Mouse (Mus musculus) intestine, postnatal 0 days (tissue): ENCODE measurements around the gene Srm. TPM values are rescaled to one million over a fixed set of nuclear protein-coding genes. Genes with fewer than 3 reads are reported as not detected.
A peak's percentile ranks its signal among the peaks of the same experiment; 100 is the strongest.

ENCODE experiments used
- ATAC-seq: fragments of 200-750 bp; cut with Nextera tagmentation; 2 replicates; pipeline ENCODE4 v1.8.0; 2017; ENCODE audit warnings: mild to moderate bottlenecking, moderate TSS enrichment, moderate library complexity
- H3K27ac ChIP-seq: fragments of 300-500 bp; sonication (generic); 2 replicates; pipeline ENCODE4 v1.5.1; 2014; ENCODE audit warnings: mild to moderate bottlenecking, low read depth, low read length, moderate library complexity
- H3K27me3 ChIP-seq: fragments of 300-500 bp; sonication (generic); replicated peaks from 2 replicates; pipeline ENCODE4 v1.6.1; 2014; ENCODE audit warnings: low read length, mixed read lengths; ENCODE audit not compliant: control insufficient read depth, insufficient read depth
- H3K36me3 ChIP-seq: fragments of 300-500 bp; sonication (generic); 2 replicates; pipeline ENCODE4 v1.6.1; 2014; ENCODE audit warnings: mild to moderate bottlenecking, moderate library complexity; ENCODE audit not compliant: control insufficient read depth, insufficient read depth
- H3K4me1 ChIP-seq: fragments of 300-500 bp; sonication (generic); replicated peaks from 2 replicates; pipeline ENCODE4 v1.6.1; 2014; ENCODE audit warnings: antibody characterized with exemption, low read length, mixed read lengths; ENCODE audit not compliant: control insufficient read depth, insufficient read depth
- H3K4me2 ChIP-seq: fragments of 300-500 bp; sonication (generic); replicated peaks from 2 replicates; pipeline ENCODE4 v1.6.1; 2014; ENCODE audit warnings: low read depth, mild to moderate bottlenecking, moderate library complexity
- H3K4me3 ChIP-seq: fragments of 300-500 bp; sonication (generic); 2 replicates; pipeline ENCODE4 v1.5.1; 2014; ENCODE audit warnings: low read depth, low read length
- H3K9ac ChIP-seq: fragments of 300-500 bp; sonication (generic); 2 replicates; pipeline ENCODE4 v1.6.1; 2014; ENCODE audit warnings: mild to moderate bottlenecking, low read depth, low read length
- H3K9me3 ChIP-seq: fragments of 300-500 bp; sonication (generic); 2 replicates; pipeline ENCODE4 v1.6.1; 2016; ENCODE audit warnings: mixed run types; ENCODE audit not compliant: control insufficient read depth
- CTCF ChIP-seq: sonication (generic); IDR thresholded peaks from 2 replicates; pipeline ENCODE4 v1.5.1; 2016; ENCODE audit warnings: low read depth, mild to moderate bottlenecking, control low read depth, antibody characterized with exemption, moderate library complexity
- WGBS: fragments of 180-500 bp; shearing (Covaris S2); extraction: QIAGEN DNeasy Blood & Tissue Kit; methylation state at CpG from one replicate; pipeline ENCODE4 v1.1.7; 2014; 5-methylcytosine and 5-hydroxymethylcytosine counted together
- polyA plus RNA-seq: library from polyadenylated mRNA; unstranded; fragments of >200 nt; fragmentation: Nextera tagmentation; extraction: Ambion mirVana; gene quantifications from 2 replicates; pipeline ENCODE4 v1.2.1, GENCODE M21; 2015

Gene Srm
- polyA plus RNA-seq, 1 experiment from 2014 or later: 50.5 TPM

GRCm38 (mm10) chr4:148588793-148589192 lies 2.5 kb upstream of the Srm start:
- TF ChIP-seq CTCF: no peak
- Histone ChIP-seq H3K4me2 (no peak overlapping the region), H3K4me3 (no peak overlapping the region), H3K27me3 (no peaks in the 10 kb centered on the region), H3K36me3 (peaks cover 7% of the 10 kb centered on the region; the same call in 1 of the 2 replicates), H3K9ac (no peak overlapping the region), H3K9me3 (no peaks in the 10 kb centered on the region), H3K27ac (no peak overlapping the region), H3K4me1 (no peaks in the 10 kb centered on the region)
- 79% methylated on average over 9 of the region's 9 CpGs for WGBS
- ATAC-seq: no peak

- no peak overlapping the region for H3K4me3 ChIP-seq
- no peak for TF ChIP-seq CTCF
- H3K4me2 ChIP-seq: peak overlapping the region; percentile 54
- 32% methylated on average over 7 of the region's 8 CpGs for WGBS
- ATAC-seq: peak; percentile 53
- no peaks in the 10 kb centered on the region for H3K27me3 ChIP-seq
- no peaks in the 10 kb centered on the region for H3K9me3 ChIP-seq
- H3K9ac ChIP-seq: no peak overlapping the region
- H3K36me3 ChIP-seq: peaks cover 14% of the 10 kb centered on the region; the same call in 1 of the 2 replicates
- H3K27ac ChIP-seq: no peak overlapping the region
- no peaks in the 10 kb centered on the region for H3K4me1 ChIP-seq
Measured at GRCm38 (mm10) chr4:148589565-148589964, 1.7 kb upstream of the Srm start.

GRCm38 (mm10) chr4:148590421-148591170 lies 707 bp upstream of the Srm start:
- H3K9ac ChIP-seq: 0 out of 2 replicates have a peak overlapping the region, but pooled peaks have one; percentile 17
- WGBS: 4% methylated on average over 18 of the region's 18 CpGs
- no peaks in the 10 kb centered on the region for H3K27me3 ChIP-seq
- peaks cover 23% of the 10 kb centered on the region; the same call in 1 of the 2 replicates for H3K36me3 ChIP-seq
- H3K4me3 ChIP-seq: peak overlapping the region; percentile 84
- no peak for TF ChIP-seq CTCF
- peak overlapping the region; percentile 88 for H3K4me2 ChIP-seq
- H3K4me1 ChIP-seq: no peaks in the 10 kb centered on the region
- H3K27ac ChIP-seq: peak overlapping the region; percentile 41
- ATAC-seq: no peak
- no peaks in the 10 kb centered on the region for H3K9me3 ChIP-seq

- ATAC-seq: peak; percentile 58
- H3K36me3 ChIP-seq: peaks cover 33% of the 10 kb centered on the region; the same call in 1 of the 2 replicates
- H3K9ac ChIP-seq: peak overlapping the region; percentile 58
- peak overlapping the region; percentile 88 for H3K4me2 ChIP-seq
- H3K27me3 ChIP-seq: no peaks in the 10 kb centered on the region
- no peaks in the 10 kb centered on the region for H3K4me1 ChIP-seq
- H3K27ac ChIP-seq: no peak overlapping the region
- no peak for TF ChIP-seq CTCF
- WGBS: under 1% methylated on average over 48 of the region's 53 CpGs
- H3K9me3 ChIP-seq: no peaks in the 10 kb centered on the region
- peak overlapping the region; percentile 84 for H3K4me3 ChIP-seq
Measured at GRCm38 (mm10) chr4:148591637-148592380, 506 bp downstream of the Srm start.

GRCm38 (mm10) chr4:148593996-148594395 lies 2.7 kb downstream of the Srm start:
- H3K4me3 ChIP-seq: no peak overlapping the region
- H3K4me2 ChIP-seq: no peak overlapping the region
- TF ChIP-seq CTCF: no peak
- no peak overlapping the region for H3K27ac ChIP-seq
- 95% methylated on average over 11 of the region's 11 CpGs for WGBS
- H3K9ac ChIP-seq: no peak overlapping the region
- H3K27me3 ChIP-seq: no peaks in the 10 kb centered on the region
- peaks cover 36% of the 10 kb centered on the region; the same call in 1 of the 2 replicates for H3K36me3 ChIP-seq
- H3K4me1 ChIP-seq: no peaks in the 10 kb centered on the region
- H3K9me3 ChIP-seq: no peaks in the 10 kb centered on the region
- no peak for ATAC-seq

- no peak overlapping the region for H3K4me2 ChIP-seq
Measured at GRCm38 (mm10) chr4:148595916-148596315, 4.6 kb downstream of the Srm start.

More at GRCm38 (mm10) chr4:148595916-148596315, 4.6 kb downstream of the Srm start:
- H3K36me3 ChIP-seq: peaks cover 36% of the 10 kb centered on the region; the same call in 1 of the 2 replicates
- H3K9ac ChIP-seq: no peak overlapping the region
- H3K27me3 ChIP-seq: no peaks in the 10 kb centered on the region
- no peaks in the 10 kb centered on the region for H3K9me3 ChIP-seq
- H3K4me3 ChIP-seq: no peak overlapping the region
- no peak for ATAC-seq
- no peak for TF ChIP-seq CTCF
- 84% methylated on average over 6 of the region's 6 CpGs for WGBS
- no peaks in the 10 kb centered on the region for H3K4me1 ChIP-seq
- no peak overlapping the region for H3K27ac ChIP-seq
